In the genomic region with DNA sequence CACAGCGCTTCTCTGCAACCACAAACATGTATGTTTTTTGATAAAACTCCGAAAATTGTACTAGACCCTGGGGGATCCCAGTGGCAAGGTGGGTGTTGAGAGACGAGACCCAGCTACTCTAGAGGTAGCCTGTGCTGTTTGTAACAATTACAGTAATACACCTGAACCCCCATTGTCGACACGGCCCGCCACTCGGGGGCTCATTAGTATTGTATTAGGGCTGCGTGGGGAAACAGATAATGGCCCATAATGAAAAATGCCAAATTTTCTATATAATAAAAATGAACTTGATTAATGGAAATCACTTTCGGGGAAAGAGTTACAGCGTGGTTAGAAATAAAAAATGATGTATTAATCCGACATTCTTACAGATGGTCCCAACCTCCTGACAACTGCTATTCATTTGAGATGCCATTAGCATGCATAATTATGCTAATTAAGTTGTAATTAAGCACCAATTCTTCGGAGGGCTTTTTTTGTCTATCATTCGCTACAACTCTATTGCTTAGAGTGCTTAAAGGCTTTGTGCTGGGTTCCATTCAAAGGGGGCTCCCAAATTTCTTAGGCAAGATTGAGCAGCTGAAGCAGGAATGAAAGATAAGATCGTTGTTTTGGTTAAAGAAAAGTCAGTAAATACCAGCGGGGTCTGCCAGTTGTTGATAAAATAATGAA, we compare ENCODE assay signal across 13 mouse cellular contexts.
DNase-seq lines count a peak whose midpoint lies in the region; ATAC-seq and TF ChIP-seq lines count a peak whose summit lies in the region.
"Had no signal": no experiment of that assay in that cellular context is flagged by ENCODE, and none has a peak within 500 bp of the region (broad histone marks: within the 10 kb centered on the region; RNA-seq: fewer than 3 reads in every experiment).

No protein-coding gene starts in this region.

- peak overlapping the region; percentile 53 for H3K4me2 ChIP-seq in limb, embryonic 13.5 days (replicated peaks)
- peak overlapping the region; percentile 56 for H3K4me2 ChIP-seq in neural tube, embryonic 15.5 days
- H3K4me2 ChIP-seq in heart, embryonic 12.5 days: no peak overlapping the region
- H3K4me2 ChIP-seq: liver, embryonic 15.5 days had no signal

- no peaks in the 10 kb centered on the region for H3K36me3 ChIP-seq in limb, embryonic 13.5 days
- H3K36me3 ChIP-seq in neural tube, embryonic 15.5 days: no peaks in the 10 kb centered on the region
- no peaks in the 10 kb centered on the region for H3K36me3 ChIP-seq in heart, embryonic 12.5 days
- H3K36me3 ChIP-seq: liver, embryonic 15.5 days had no signal

- DNase-seq in left cerebral cortex, adult 2 months (ENCODE audit: extremely low spot score in 1 of 2, low spot score in 2 of 2): no peak
- no peak for DNase-seq in left cerebral cortex, postnatal 36 days (ENCODE audit: low spot score in 2 of 2)
- peak; percentile 8 for DNase-seq in forelimb bud, embryonic 11.5 days (ENCODE audit: low read depth, low spot score)
- DNase-seq: adrenal gland, postnatal 36 days; cerebellum, adult 11 months; kidney, postnatal 25 days; right cerebral cortex, postnatal 14 days; thymus, postnatal 4 days had no signal

- TF ChIP-seq CTCF in left cerebral cortex, adult 2 months (IDR thresholded peaks at IDR 0.05): no peak

- ATAC-seq in limb, embryonic 13.5 days (ENCODE audit: low FRiP score, low read depth): no peak
- no peak; the same call in 1 of the 2 replicates for ATAC-seq in neural tube, embryonic 15.5 days (ENCODE audit: low FRiP score)
- no peak for ATAC-seq in CD4-positive, CD25-positive, alpha-beta regulatory T cell, adult 4 months
- ATAC-seq in heart, embryonic 12.5 days (ENCODE audit: insufficient number of reproducible peaks, low FRiP score): no peak

- peaks cover 4% of the 10 kb centered on the region for H3K27me3 ChIP-seq in limb, embryonic 13.5 days
- H3K27me3 ChIP-seq in neural tube, embryonic 15.5 days (replicated peaks): peaks cover 25% of the 10 kb centered on the region
- no peaks in the 10 kb centered on the region for H3K27me3 ChIP-seq in heart, embryonic 12.5 days (replicated peaks)
- H3K27me3 ChIP-seq: liver, embryonic 15.5 days had no signal

- peak overlapping the region; percentile 28 for H3K4me3 ChIP-seq in left cerebral cortex, adult 2 months
- H3K4me3 ChIP-seq in limb, embryonic 13.5 days: no peak overlapping the region
- peak overlapping the region; percentile 25 for H3K4me3 ChIP-seq in neural tube, embryonic 15.5 days (replicated peaks)
- no peak overlapping the region for H3K4me3 ChIP-seq in heart, embryonic 12.5 days
- H3K4me3 ChIP-seq: liver, embryonic 15.5 days had no signal

- H3K4me1 ChIP-seq in limb, embryonic 13.5 days: peaks cover 40% of the 10 kb centered on the region
- H3K4me1 ChIP-seq in neural tube, embryonic 15.5 days: peaks cover 24% of the 10 kb centered on the region
- peaks cover 12% of the 10 kb centered on the region; the same call in 1 of the 2 replicates for H3K4me1 ChIP-seq in heart, embryonic 12.5 days (replicated peaks)
- H3K4me1 ChIP-seq: liver, embryonic 15.5 days had no signal

- WGBS in limb, embryonic 13.5 days: 52% methylated on average over 15 of the region's 15 CpGs
- WGBS in neural tube, embryonic 15.5 days: 14% methylated on average over 15 of the region's 15 CpGs
- WGBS in heart, embryonic 12.5 days: 71% methylated on average over 15 of the region's 15 CpGs

- intact Hi-C loops in left cerebral cortex, adult 2 months (cut with DNase I): no loop called here
- intact Hi-C loops in left cerebral cortex, postnatal 36 days (cut with DNase I): no loop called here

- no peak overlapping the region for H3K27ac ChIP-seq in left cerebral cortex, adult 2 months
- H3K27ac ChIP-seq in limb, embryonic 13.5 days: no peak overlapping the region
- H3K27ac ChIP-seq in neural tube, embryonic 15.5 days (replicated peaks): no peak overlapping the region
- no peak overlapping the region for H3K27ac ChIP-seq in heart, embryonic 12.5 days (ENCODE audit: poor library complexity, severe bottlenecking)
- H3K27ac ChIP-seq: liver, embryonic 15.5 days had no signal

- no peaks in the 10 kb centered on the region; the same call in 1 of the 2 replicates for H3K9me3 ChIP-seq in limb, embryonic 13.5 days
- H3K9me3 ChIP-seq in neural tube, embryonic 15.5 days (replicated peaks): no peaks in the 10 kb centered on the region
- H3K9me3 ChIP-seq in heart, embryonic 12.5 days (replicated peaks): no peaks in the 10 kb centered on the region; the same call in 1 of the 2 replicates
- H3K9me3 ChIP-seq: liver, embryonic 15.5 days had no signal

- H3K9ac ChIP-seq in limb, embryonic 13.5 days: no peak overlapping the region
- H3K9ac ChIP-seq in neural tube, embryonic 15.5 days (replicated peaks): no peak overlapping the region
- H3K9ac ChIP-seq in heart, embryonic 12.5 days: no peak overlapping the region
- H3K9ac ChIP-seq: liver, embryonic 15.5 days had no signal

Comparison
In these comparisons a context has a peak if more than half of its experiments do, and no peak if none do; other contexts are left out.
1. H3K4me3 ChIP-seq: peak in left cerebral cortex, adult 2 months (single experiment) and neural tube, embryonic 15.5 days (single experiment); none in limb, embryonic 13.5 days (single experiment) and heart, embryonic 12.5 days (single experiment).